Comparison of ENCODE assay signal across 8 mouse cellular contexts in genomic region chr10:121033128-121033791, GRCm38 (mm10). TPM values are rescaled to one million over a fixed set of nuclear protein-coding genes. Genes with fewer than 3 reads are reported as not detected.
DNase-seq lines count a peak whose midpoint lies in the region; ATAC-seq and TF ChIP-seq lines count a peak whose summit lies in the region.

No protein-coding gene starts in this region.

- peak overlapping the region; percentile 9; the same call in 1 of the 2 replicates for H3K9ac ChIP-seq in CH12.LX (ENCODE audit: insufficient read depth, low read depth)
- H3K9ac ChIP-seq in forebrain, embryonic 11.5 days (ENCODE audit: low read length): peak overlapping the region; percentile 63; the same call in 1 of the 2 replicates
- no peak overlapping the region for H3K9ac ChIP-seq in heart, postnatal 0 days (replicated peaks; ENCODE audit: low read depth, low read length)
- peak overlapping the region; percentile 33; the same call in 1 of the 2 replicates for H3K9ac ChIP-seq in lung, embryonic 14.5 days

- peak; percentile 61 for TF ChIP-seq RAD21 in CH12.LX (IDR thresholded peaks at IDR 0.05; ENCODE audit: low read depth, low read length)

- peaks cover 6% of the 10 kb centered on the region for H3K27me3 ChIP-seq in CH12.LX (replicated peaks)
- peaks cover 7% of the 10 kb centered on the region; the same call in 1 of the 2 replicates for H3K27me3 ChIP-seq in forebrain, embryonic 11.5 days (ENCODE audit: control insufficient read depth, insufficient read depth, low read length)
- peaks cover 4% of the 10 kb centered on the region; the same call in 1 of the 2 replicates for H3K27me3 ChIP-seq in heart, postnatal 0 days (ENCODE audit: control insufficient read depth, insufficient read depth, low read length)
- H3K27me3 ChIP-seq in lung, embryonic 14.5 days (ENCODE audit: insufficient read depth, low read length): peaks cover 22% of the 10 kb centered on the region

- peak; percentile 86 for ATAC-seq in forebrain, embryonic 11.5 days (replicated peaks; ENCODE audit: low FRiP score)
- peak; percentile 89 for ATAC-seq in heart, postnatal 0 days (ENCODE audit: insufficient read depth, low read depth)
- peak; percentile 84 for ATAC-seq in lung, embryonic 14.5 days (ENCODE audit: insufficient read depth)
- ATAC-seq in neutrophil, adult 5-6 weeks (ENCODE audit: extremely low read depth, insufficient number of reproducible peaks, low FRiP score, poor library complexity, severe bottlenecking): peak; percentile 76

- H3K27ac ChIP-seq in CH12.LX (ENCODE audit: insufficient read depth, low read depth): no peak overlapping the region
- no peak overlapping the region for H3K27ac ChIP-seq in forebrain, embryonic 11.5 days (ENCODE audit: low read depth, low read length)
- no peak overlapping the region for H3K27ac ChIP-seq in heart, postnatal 0 days (ENCODE audit: low read depth)
- H3K27ac ChIP-seq in lung, embryonic 14.5 days (ENCODE audit: low read depth): no peak overlapping the region

- peak; percentile 83 for DNase-seq in CH12.LX (ENCODE audit: extremely low read depth)
- peak; percentile 89 for DNase-seq in brain, embryonic 14.5 days (ENCODE audit: low read depth)
- DNase-seq in forebrain, embryonic 11.5 days (ENCODE audit: low spot score): peak; percentile 85
- peak; percentile 87 for DNase-seq in heart, postnatal 0 days (ENCODE audit: low spot score)
- peak; percentile 84 to 90 for DNase-seq in kidney, postnatal 36 days
- peak; percentile 88 for DNase-seq in lung, embryonic 14.5 days
- DNase-seq in thymus, adult 18-20 months: peak; percentile 5 to 13

- dilution Hi-C loops in CH12.LX (cut with MboI; ENCODE audit: extremely low pct_ligation_motif_present, extremely low pct_unique_long_range_greater_than_20kb, low sequenced_read_pairs): no loop called here

- in situ Hi-C loops in CH12.LX (cut with MboI; ENCODE audit: low pct_ligation_motif_present, low pct_unique_long_range_greater_than_20kb, low sequenced_read_pairs): no loop called here

- H3K4me2 ChIP-seq in CH12.LX (ENCODE audit: insufficient read depth, low read depth, poor library complexity, severe bottlenecking): peak overlapping the region; percentile 79
- peak overlapping the region; percentile 78 for H3K4me2 ChIP-seq in forebrain, embryonic 11.5 days (ENCODE audit: low read depth, low read length, severe bottlenecking)
- H3K4me2 ChIP-seq in heart, postnatal 0 days (ENCODE audit: low read depth, low read length): peak overlapping the region; percentile 87
- peak overlapping the region; percentile 91 for H3K4me2 ChIP-seq in lung, embryonic 14.5 days

- H3K79me2 ChIP-seq in CH12.LX (replicated peaks; ENCODE audit: control insufficient read depth, extremely low read depth, insufficient read depth, poor library complexity, severe bottlenecking): no peaks in the 10 kb centered on the region

- TF ChIP-seq CTCF in CH12.LX (conservative IDR thresholded peaks at IDR 0.05 in 1 of 2, IDR thresholded peaks at IDR 0.05 in 1 of 2; ENCODE audit: low read depth in 2 of 2, low read length in 2 of 2): peak; percentile 13 to 86; a peak in 3 of 4 replicates
- TF ChIP-seq CTCF in brain, embryonic 14.5 days (IDR thresholded peaks at IDR 0.05; ENCODE audit: borderline replicate concordance, extremely low read depth, insufficient read depth, insufficient read length): peak; percentile 53; the same call in 1 of the 2 replicates
- peak; percentile 73 for TF ChIP-seq CTCF in heart, postnatal 0 days (IDR thresholded peaks at IDR 0.05; ENCODE audit: low read depth)
- TF ChIP-seq CTCF in lung, embryonic 14.5 days (IDR thresholded peaks at IDR 0.05; ENCODE audit: low read depth): peak; percentile 71

- no peak for TF ChIP-seq EP300 in CH12.LX (IDR thresholded peaks at IDR 0.05; ENCODE audit: low read length)
- no peak for TF ChIP-seq EP300 in heart, postnatal 0 days (IDR thresholded peaks at IDR 0.05; ENCODE audit: low read depth)

- H3K36me3 ChIP-seq in CH12.LX (replicated peaks in 1 of 2; ENCODE audit: control insufficient read depth in 1 of 2, insufficient read depth in 1 of 2, low read length in 1 of 2): no peaks in the 10 kb centered on the region
- no peaks in the 10 kb centered on the region for H3K36me3 ChIP-seq in forebrain, embryonic 11.5 days (ENCODE audit: control insufficient read depth, insufficient read depth, low read length)
- no peaks in the 10 kb centered on the region for H3K36me3 ChIP-seq in heart, postnatal 0 days (replicated peaks; ENCODE audit: control insufficient read depth, insufficient read depth, low read length)
- H3K36me3 ChIP-seq in lung, embryonic 14.5 days (ENCODE audit: insufficient read depth): no peaks in the 10 kb centered on the region

- H3K9me3 ChIP-seq in CH12.LX (replicated peaks; ENCODE audit: low read length): no peaks in the 10 kb centered on the region
- H3K9me3 ChIP-seq in forebrain, embryonic 11.5 days (ENCODE audit: control insufficient read depth, low read length): no peaks in the 10 kb centered on the region
- no peaks in the 10 kb centered on the region for H3K9me3 ChIP-seq in heart, postnatal 0 days (replicated peaks; ENCODE audit: control insufficient read depth, low read length)
- H3K9me3 ChIP-seq in lung, embryonic 14.5 days (ENCODE audit: low read depth, low read length): no peaks in the 10 kb centered on the region

- WGBS in forebrain, embryonic 11.5 days: under 1% methylated on average over 25 of the region's 25 CpGs
- WGBS in heart, postnatal 0 days: under 1% methylated on average over 25 of the region's 25 CpGs
- under 1% methylated on average over 25 of the region's 25 CpGs for WGBS in lung, embryonic 14.5 days

- peak overlapping the region; percentile 54 to 69 (median 58) for H3K4me3 ChIP-seq in CH12.LX (replicated peaks in 1 of 3; ENCODE audit: low read depth in 2 of 3, low read length in 2 of 3, poor library complexity in 1 of 3)
- H3K4me3 ChIP-seq in forebrain, embryonic 11.5 days (ENCODE audit: low read depth, low read length): peak overlapping the region; percentile 48
- peak overlapping the region; percentile 63 for H3K4me3 ChIP-seq in heart, postnatal 0 days (ENCODE audit: low read depth, low read length)
- H3K4me3 ChIP-seq in lung, embryonic 14.5 days (ENCODE audit: low read depth, low read length): peak overlapping the region; percentile 45

- TF ChIP-seq POLR2A in CH12.LX (IDR thresholded peaks at IDR 0.05; ENCODE audit: low read depth, low read length): no peak
- no peak for TF ChIP-seq POLR2A in brain, embryonic 14.5 days (IDR thresholded peaks at IDR 0.05; ENCODE audit: borderline replicate concordance, extremely low read depth, insufficient read depth, insufficient read length, poor library complexity, severe bottlenecking)

- H3K4me1 ChIP-seq in CH12.LX (ENCODE audit: control insufficient read depth in 1 of 2, insufficient read depth in 2 of 2): peaks cover 5 to 9% of the 10 kb centered on the region in 2 experiments
- no peaks in the 10 kb centered on the region; the same call in 1 of the 2 replicates for H3K4me1 ChIP-seq in forebrain, embryonic 11.5 days (replicated peaks; ENCODE audit: control insufficient read depth, insufficient read depth, low read length)
- peaks cover 9% of the 10 kb centered on the region; the same call in 1 of the 2 replicates for H3K4me1 ChIP-seq in heart, postnatal 0 days (ENCODE audit: control insufficient read depth, insufficient read depth)
- no peaks in the 10 kb centered on the region; the same call in 1 of the 2 replicates for H3K4me1 ChIP-seq in lung, embryonic 14.5 days (ENCODE audit: insufficient read depth)

TF ChIP-seq in CH12.LX, 34 proteins besides CTCF, POLR2A, EP300 and RAD21 (continues in another document):
- TF ChIP-seq TBP (conservative IDR thresholded peaks at IDR 0.05; ENCODE audit: low read depth, low read length): no peak
- TF ChIP-seq ELF1 (IDR thresholded peaks at IDR 0.05; ENCODE audit: low read depth, low read length): peak; percentile 4; the same call in 1 of the 2 replicates
- no peak for TF ChIP-seq SIN3A (IDR thresholded peaks at IDR 0.05; ENCODE audit: low read length)
- no peak for TF ChIP-seq GABPA (IDR thresholded peaks at IDR 0.05; ENCODE audit: insufficient replicate concordance, low read depth, low read length)
- no peak for TF ChIP-seq ZKSCAN1 (IDR thresholded peaks at IDR 0.05; ENCODE audit: borderline replicate concordance, low read depth, low read length)
- no peak for TF ChIP-seq MAZ (IDR thresholded peaks at IDR 0.05; ENCODE audit: low read depth, low read length)
- no peak for TF ChIP-seq PAX5 (IDR thresholded peaks at IDR 0.05; ENCODE audit: low read length)
- no peak for TF ChIP-seq MAX (IDR thresholded peaks at IDR 0.05; ENCODE audit: low read length)
- no peak for TF ChIP-seq IRF4 (IDR thresholded peaks at IDR 0.05; ENCODE audit: low read depth, low read length)
- TF ChIP-seq ETS1 (conservative IDR thresholded peaks at IDR 0.05; ENCODE audit: low read depth, low read length): no peak
- no peak for TF ChIP-seq ZC3H11A (IDR thresholded peaks at IDR 0.05; ENCODE audit: low read depth, low read length)
- TF ChIP-seq NRF1 (IDR thresholded peaks at IDR 0.05; ENCODE audit: low read depth, low read length): no peak
- no peak for TF ChIP-seq BHLHE40 (IDR thresholded peaks at IDR 0.05; ENCODE audit: low read depth, low read length)
- peak; percentile 28; the same call in 1 of the 2 replicates for TF ChIP-seq MXI1 (IDR thresholded peaks at IDR 0.05; ENCODE audit: low read depth, low read length)

RNA-seq across cellular contexts. Expression of gene Wif1, which starts 0.5 kb away (rescaled TPM):
- not detected in 2 replicates for total RNA-seq in CH12.LX (2012; rRNA removed)
- not detected in 2 replicates for total RNA-seq in CH12.LX (2014; rRNA removed)
- polyA plus RNA-seq in CH12.LX (2012; ENCODE audit: insufficient read length, low read depth): not detected in 2 replicates
- polyA plus RNA-seq in brain, embryonic 14.5 days (2012; rRNA removed): 6.2 and 9.3 TPM in 2 replicates
- polyA plus RNA-seq in forebrain, embryonic 11.5 days (2014; fragmentation: Nextera tagmentation; extraction: Ambion mirVana): 8.0 and 11.2 TPM in 2 replicates
- 5.5 and 7.3 TPM in 2 replicates for total RNA-seq in heart, postnatal 0 days (2014; rRNA removed; ENCODE audit: low replicate concordance)
- polyA plus RNA-seq in heart, postnatal 0 days (2015; fragmentation: Nextera tagmentation; extraction: Ambion mirVana): 7.6 and 10.7 TPM in 2 replicates
- 7.5 and 8.9 TPM in 2 replicates for polyA plus RNA-seq in lung, embryonic 14.5 days (2014; fragmentation: Nextera tagmentation; extraction: Ambion mirVana)
- total RNA-seq in neutrophil, adult 5-6 weeks (2017): not detected in 2 replicates

RNA-seq across cellular contexts. Expression of gene Lemd3, which starts 54.1 kb away (rescaled TPM):
- total RNA-seq in CH12.LX (2012; rRNA removed): 8.1 and 8.6 TPM in 2 replicates
- 13.9 and 15.5 TPM in 2 replicates for total RNA-seq in CH12.LX (2014; rRNA removed)
- polyA plus RNA-seq in CH12.LX (2012; ENCODE audit: insufficient read length, low read depth): 9.4 and 10.4 TPM in 2 replicates
- 16.2 and 17.5 TPM in 2 replicates for polyA plus RNA-seq in brain, embryonic 14.5 days (2012; rRNA removed)
- polyA plus RNA-seq in forebrain, embryonic 11.5 days (2014; fragmentation: Nextera tagmentation; extraction: Ambion mirVana): 4.6 and 4.8 TPM in 2 replicates
- 15.8 and 18.2 TPM in 2 replicates for total RNA-seq in heart, postnatal 0 days (2014; rRNA removed; ENCODE audit: low replicate concordance)
- 1.8 and 2.1 TPM in 2 replicates for polyA plus RNA-seq in heart, postnatal 0 days (2015; fragmentation: Nextera tagmentation; extraction: Ambion mirVana)
- polyA plus RNA-seq in lung, embryonic 14.5 days (2014; fragmentation: Nextera tagmentation; extraction: Ambion mirVana): 5.3 and 5.6 TPM in 2 replicates
- total RNA-seq in neutrophil, adult 5-6 weeks (2017): 26.5 and 30.0 TPM in 2 replicates

Comparison
In these comparisons a context has a peak if more than half of its experiments do, and no peak if none do; other contexts are left out.
1. DNase-seq: peak in every context shown above with its lines; median percentile 89 in brain, embryonic 14.5 days; 88 in lung, embryonic 14.5 days; 87 in heart, postnatal 0 days; 87 in kidney, postnatal 36 days; 85 in forebrain, embryonic 11.5 days; 83 in CH12.LX; 9 in thymus, adult 18-20 months.